9 mouse cellular contexts compared by ENCODE assay signal in the genomic region with DNA sequence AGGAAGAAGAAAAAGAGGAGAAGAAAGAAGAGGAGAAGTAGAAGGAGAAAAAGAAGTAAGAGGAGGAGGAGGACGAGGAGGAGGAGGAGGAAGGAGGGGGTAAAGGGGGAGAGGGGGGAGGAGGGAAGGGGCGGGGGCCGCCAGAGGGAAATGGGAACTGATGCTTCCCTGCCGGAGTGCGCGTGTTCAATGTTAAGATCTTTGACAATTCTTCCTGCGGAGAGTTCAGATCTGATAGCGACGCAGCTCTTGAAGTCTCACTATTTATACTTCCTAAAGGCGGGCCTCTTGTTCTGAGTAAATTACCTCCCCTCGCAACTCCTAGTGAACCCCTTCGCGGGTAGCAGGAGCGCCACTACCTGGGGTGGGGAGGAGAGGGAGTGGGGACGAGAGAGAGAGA. TPM values are rescaled to one million over a fixed set of nuclear protein-coding genes. Genes with fewer than 3 reads are reported as not detected.
A peak's percentile ranks its signal among the peaks of the same experiment; 100 is the strongest.
DNase-seq lines count a peak whose midpoint lies in the region; ATAC-seq and TF ChIP-seq lines count a peak whose summit lies in the region.
"Had no signal": no experiment of that assay in that cellular context is flagged by ENCODE, and none has a peak within 500 bp of the region (broad histone marks: within the 10 kb centered on the region; RNA-seq: fewer than 3 reads in every experiment).

TSS of gene Shox2 (minus strand) at position 66 of the 400 bp plus-strand sequence.

- peak within 1 kb of the TSS; percentile 48 for H3K4me3 ChIP-seq in lung, adult 2 months (replicated peaks; ENCODE audit: extremely low read depth, low read depth, low read length)
- H3K4me3 ChIP-seq in hindbrain, embryonic 16.5 days (ENCODE audit: low read length), result peak within 1 kb of the TSS; percentile 43
- peak within 1 kb of the TSS; percentile 48 for H3K4me3 ChIP-seq in midbrain, embryonic 15.5 days

- peak within 1 kb of the TSS; percentile 73 for H3K4me2 ChIP-seq in hindbrain, embryonic 16.5 days (ENCODE audit: low read length)
- H3K4me2 ChIP-seq in midbrain, embryonic 15.5 days, result peak within 1 kb of the TSS; percentile 61

- TF ChIP-seq CTCF in lung, adult 2 months (IDR thresholded peaks at IDR 0.05; ENCODE audit: insufficient read depth, low read length), result no peak
- no peak for TF ChIP-seq CTCF in brain, embryonic 14.5 days (IDR thresholded peaks at IDR 0.05; ENCODE audit: borderline replicate concordance, extremely low read depth, insufficient read depth, insufficient read length)

- TF ChIP-seq POLR2A in lung, adult 2 months (IDR thresholded peaks at IDR 0.05; ENCODE audit: borderline replicate concordance, extremely low read depth, low read depth, low read length), result no peak
- no peak for TF ChIP-seq POLR2A in brain, embryonic 14.5 days (IDR thresholded peaks at IDR 0.05; ENCODE audit: borderline replicate concordance, extremely low read depth, insufficient read depth, insufficient read length, poor library complexity, severe bottlenecking)

- H3K27me3 ChIP-seq in hindbrain, embryonic 16.5 days (replicated peaks; ENCODE audit: control insufficient read depth, insufficient read depth, low read length), result peaks cover 31% of the 10 kb centered on the region
- no peaks in the 10 kb centered on the region; the same call in 1 of the 2 replicates for H3K27me3 ChIP-seq in midbrain, embryonic 15.5 days (replicated peaks)

- DNase-seq in lung, adult 2 months, result no peak
- no peak for DNase-seq in lung, postnatal 10 days
- DNase-seq in brain, embryonic 14.5 days (ENCODE audit: low read depth), result peak; percentile 73
- DNase-seq in spleen, postnatal 36 days (ENCODE audit: low spot score in 2 of 2), result no peak
- DNase-seq in layer of hippocampus, adult 9-10 months (ENCODE audit: low spot score), result no peak
- DNase-seq in left cerebral cortex, adult 8-10 months (ENCODE audit: low spot score in 2 of 2), result no peak

- peak within 1 kb of the TSS; percentile 56 for H3K9ac ChIP-seq in hindbrain, embryonic 16.5 days (ENCODE audit: low read depth, low read length)
- H3K9ac ChIP-seq in midbrain, embryonic 15.5 days, result peak within 1 kb of the TSS; percentile 63

- H3K4me1 ChIP-seq in lung, adult 2 months (ENCODE audit: control insufficient read depth, insufficient read depth, low read length), result peaks cover 5% of the 10 kb centered on the region
- peaks cover 13% of the 10 kb centered on the region for H3K4me1 ChIP-seq in hindbrain, embryonic 16.5 days (ENCODE audit: control insufficient read depth, insufficient read depth, low read depth, low read length)
- peaks cover 38% of the 10 kb centered on the region for H3K4me1 ChIP-seq in midbrain, embryonic 15.5 days

- ATAC-seq in hindbrain, embryonic 16.5 days, result no peak
- ATAC-seq in midbrain, embryonic 15.5 days (replicated peaks), result peak; percentile 31; the same call in 1 of the 2 replicates

- H3K36me3 ChIP-seq in hindbrain, embryonic 16.5 days (ENCODE audit: control insufficient read depth, insufficient read depth, low read length), result no peaks in the 10 kb centered on the region
- H3K36me3 ChIP-seq in midbrain, embryonic 15.5 days (replicated peaks), result no peaks in the 10 kb centered on the region

- H3K9me3 ChIP-seq in hindbrain, embryonic 16.5 days (ENCODE audit: control insufficient read depth, low read length), result no peaks in the 10 kb centered on the region
- no peaks in the 10 kb centered on the region for H3K9me3 ChIP-seq in midbrain, embryonic 15.5 days

- H3K27ac ChIP-seq in hindbrain, embryonic 16.5 days (ENCODE audit: low read depth, low read length), result peak within 1 kb of the TSS; percentile 56
- peak within 1 kb of the TSS; percentile 84 for H3K27ac ChIP-seq in midbrain, embryonic 15.5 days

- WGBS in lung, adult 2 months, result 1% methylated on average over 15 of the region's 15 CpGs
- under 1% methylated on average over 15 of the region's 15 CpGs for WGBS in hindbrain, embryonic 16.5 days
- 0% methylated on average over 13 of the region's 15 CpGs for WGBS in midbrain, embryonic 15.5 days

RNA-seq across cellular contexts. Expression of gene Shox2, which starts in this region (rescaled TPM):
- polyA plus RNA-seq in lung, adult 2 months (2012; rRNA removed), result 0.71 and 0.94 TPM in 2 replicates
- polyA plus RNA-seq in brain, embryonic 14.5 days (2012; rRNA removed), result 36.1 and 57.3 TPM in 2 replicates
- 17.5 and 23.5 TPM in 2 replicates for polyA plus RNA-seq in hindbrain, embryonic 16.5 days (2015; fragmentation: Nextera tagmentation; extraction: Ambion mirVana)
- polyA plus RNA-seq in midbrain, embryonic 15.5 days (2015; fragmentation: Nextera tagmentation; extraction: Ambion mirVana), result 56.1 and 58.6 TPM in 2 replicates
- 1 to 10 TPM in 2 of 4 experiments, under 1 TPM in 2; 0.16 to 5.8 (median 1.3) TPM for total RNA-seq in left cerebral cortex, adult 8-10 months (2022)
- polyA plus RNA-seq: cortical plate, adult 2 months had no signal
